Mouse (Mus musculus) bone marrow, adult 2 months (tissue): ENCODE measurements around the gene Zfp790. TPM values are rescaled to one million over a fixed set of nuclear protein-coding genes. Genes with fewer than 3 reads are reported as not detected.

Experiments
- H3K27ac ChIP-seq: fragments of 200-500 bp; 2 replicates; pipeline ENCODE4 v1.5.1; 2012; ENCODE audit warnings: low read depth, mild to moderate bottlenecking, control low read depth, inconsistent platforms, low read length; ENCODE audit not compliant: control insufficient read depth, poor library complexity, insufficient read depth
- H3K4me1 ChIP-seq: fragments of 200-500 bp; 2 replicates; pipeline ENCODE4 v1.6.1; 2011; ENCODE audit warnings: low read length; ENCODE audit not compliant: control insufficient read depth, insufficient read depth
- H3K4me3 ChIP-seq: fragments of 200-500 bp; replicated peaks from 2 replicates; pipeline ENCODE3; 2011; ENCODE audit warnings: mild to moderate bottlenecking, low read depth, low read length, control low read depth; ENCODE audit not compliant: control insufficient read depth
- CTCF ChIP-seq: fragments of 200-500 bp; IDR thresholded peaks from 2 replicates; pipeline ENCODE4 v1.5.1; 2011; ENCODE audit warnings: low read length, control low read depth; ENCODE audit not compliant: control insufficient read depth, insufficient read depth
- POLR2A ChIP-seq: fragments of 200-500 bp; IDR thresholded peaks from 2 replicates; pipeline ENCODE4 v1.6.1; 2011; ENCODE audit warnings: low read depth, mild to moderate bottlenecking, control low read depth, low read length, borderline replicate concordance; ENCODE audit not compliant: control insufficient read depth
- WGBS: fragments of 180-500 bp; shearing (Covaris S2); methylation state at CpG from one replicate; pipeline ENCODE4 v1.1.7; 2018; 5-methylcytosine and 5-hydroxymethylcytosine counted together
- polyA plus RNA-seq: library from polyadenylated mRNA; stranded (reverse); fragments of >200 nt; gene quantifications from 2 replicates; pipeline ENCODE4 v1.2.4, GENCODE M21; 2011; ENCODE audit warnings: low replicate concordance; ENCODE audit not compliant: missing spikeins, insufficient read depth, insufficient read length

The Zfp790 gene
- polyA plus RNA-seq, 1 experiment: 3.8 TPM

- TF ChIP-seq POLR2A (no peak), CTCF (no peak)
- peaks cover 1% of the 10 kb centered on the region for H3K4me1 ChIP-seq
These were observed 2.8 kb downstream of the Zfp790 start for GRCm38 (mm10) chr7:29818619-29819254.

GRCm38 (mm10) chr7:29828001-29828400 is 12.1 kb downstream of the Zfp790 start:
- TF ChIP-seq POLR2A (no peak), CTCF (no peak)
- H3K4me3 ChIP-seq: no peak overlapping the region
- H3K27ac ChIP-seq: no peak overlapping the region
- no peaks in the 10 kb centered on the region for H3K4me1 ChIP-seq
- WGBS: 93% methylated on average over 12 of the region's 12 CpGs

More at GRCm38 (mm10) chr7:29818619-29819254, 2.8 kb downstream of the Zfp790 start:
- WGBS: 6% methylated on average over 12 of the region's 12 CpGs
- H3K4me3 ChIP-seq: peak overlapping the region; percentile 93
- peak overlapping the region; percentile 1; the same call in 1 of the 2 replicates for H3K27ac ChIP-seq

GRCm38 (mm10) chr7:29829804-29830203 is 13.9 kb downstream of the Zfp790 start:
- no peak for TF ChIP-seq POLR2A
- TF ChIP-seq CTCF: no peak
- 92% methylated on average over 12 of the region's 12 CpGs for WGBS
- Histone ChIP-seq H3K4me1 (no peaks in the 10 kb centered on the region), H3K4me3 (no peak overlapping the region), H3K27ac (no peak overlapping the region)

GRCm38 (mm10) chr7:29836816-29837215 is 20.9 kb downstream of the Zfp790 start:
- H3K4me3 ChIP-seq: no peak overlapping the region
- no peak overlapping the region for H3K27ac ChIP-seq
- TF ChIP-seq CTCF (no peak), POLR2A (no peak)
- WGBS: 92% methylated on average over 1 of the region's 1 CpGs
- no peaks in the 10 kb centered on the region for H3K4me1 ChIP-seq

GRCm38 (mm10) chr7:29839256-29839655 is 23.3 kb downstream of the Zfp790 start:
- no peak overlapping the region for H3K4me3 ChIP-seq
- no peaks in the 10 kb centered on the region for H3K4me1 ChIP-seq
- TF ChIP-seq CTCF: no peak
- no peak for TF ChIP-seq POLR2A
- no peak overlapping the region for H3K27ac ChIP-seq
- WGBS: 82% methylated on average over 3 of the region's 3 CpGs

- TF ChIP-seq POLR2A (no peak), CTCF (no peak)
- WGBS: 97% methylated on average over 1 of the region's 1 CpGs
These were observed 26.2 kb downstream of the Zfp790 start for GRCm38 (mm10) chr7:29842105-29842504.

GRCm38 (mm10) chr7:29844616-29845015 is 28.7 kb downstream of the Zfp790 start:
- WGBS: 86% methylated on average over 5 of the region's 5 CpGs
- H3K27ac ChIP-seq: no peak overlapping the region
- no peak for TF ChIP-seq POLR2A
- no peak for TF ChIP-seq CTCF
- H3K4me1 ChIP-seq: no peaks in the 10 kb centered on the region
- H3K4me3 ChIP-seq: no peak overlapping the region

More at GRCm38 (mm10) chr7:29842105-29842504, 26.2 kb downstream of the Zfp790 start:
- no peak overlapping the region for H3K4me3 ChIP-seq
- H3K27ac ChIP-seq: no peak overlapping the region
- no peaks in the 10 kb centered on the region for H3K4me1 ChIP-seq

- TF ChIP-seq CTCF (no peak), POLR2A (no peak)
- Histone ChIP-seq H3K4me1 (peaks cover 2% of the 10 kb centered on the region; the same call in 1 of the 2 replicates), H3K27ac (no peak overlapping the region), H3K4me3 (peak overlapping the region; percentile 76)
- 52% methylated on average over 9 of the region's 9 CpGs for WGBS
These were observed 36.9 kb downstream of the Zfp790 start for GRCm38 (mm10) chr7:29852831-29853218.

GRCm38 (mm10) chr7:29853219-29853842 is 37.4 kb downstream of the Zfp790 start, which contains the start of gene Zfp940:
Gene Zfp940 (minus strand): TSS chr7:29853669.
- TF ChIP-seq POLR2A (no peak), CTCF (no peak)
- H3K4me3 ChIP-seq: peak within 1 kb of the TSS; percentile 76
- WGBS: 1% methylated on average over 21 of the region's 21 CpGs
- no peak within 1 kb of the TSS for H3K27ac ChIP-seq
- H3K4me1 ChIP-seq: peaks cover 2% of the 10 kb centered on the region; the same call in 1 of the 2 replicates
